Mouse (Mus musculus): ENCODE measurements at regions not wholly inside any gene's neighbourhood (a gene's known extent, or its start where the extent isn't known, plus 50 kb on each side); places are given as distances from the start of the nearest gene placed in this dataset.

DNA sequence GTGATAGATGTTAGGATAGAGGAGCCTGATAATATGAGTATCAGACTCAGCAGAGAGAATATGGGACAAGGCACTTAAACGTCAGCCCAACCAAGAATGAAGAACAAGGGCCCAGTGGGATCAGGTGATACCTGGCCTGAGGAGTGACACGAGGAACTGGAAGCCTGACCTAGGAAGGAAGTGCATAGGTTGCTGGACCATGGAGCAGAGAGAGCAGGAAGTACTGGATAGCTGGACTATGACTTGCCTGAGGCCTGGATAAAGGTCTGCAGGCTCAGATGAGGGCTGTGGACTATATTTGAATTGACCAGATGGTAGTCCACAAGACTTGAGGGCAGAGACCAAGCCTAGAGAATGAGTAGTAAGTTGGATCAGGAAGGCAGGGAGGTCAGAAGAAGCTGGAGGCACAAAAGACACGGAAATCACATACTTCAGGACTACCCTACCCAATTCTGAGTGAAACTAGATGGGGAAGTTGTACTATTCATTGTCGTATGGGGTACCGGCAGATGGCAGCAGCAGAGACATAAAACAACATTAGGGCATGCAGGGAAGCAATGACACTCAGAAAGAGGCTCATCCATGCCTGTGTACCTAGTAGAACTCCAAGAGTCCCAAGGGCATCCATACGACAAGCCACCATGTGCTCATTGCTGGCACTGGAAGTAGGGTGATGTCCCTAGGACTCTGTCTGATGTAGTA is 57.0 kb upstream of the Cd93 start:
- no peak for TF ChIP-seq CTCF (IDR thresholded peaks at IDR 0.05)
- TF ChIP-seq POLR2A (IDR thresholded peaks at IDR 0.05; ENCODE audit: insufficient read depth, low read depth, low read length), result no peak
- TF ChIP-seq EP300 (IDR thresholded peaks at IDR 0.05; ENCODE audit: insufficient read depth, low read depth, low read length), result no peak

Data from heart, adult 2 months (tissue).